Mouse (Mus musculus) neural tube, embryonic 13.5 days (tissue): ENCODE data around the gene Cacna2d2. TPM values are rescaled to one million over a fixed set of nuclear protein-coding genes. Genes with fewer than 3 reads are reported as not detected.
A peak's percentile ranks its signal among the peaks of the same experiment; 100 is the strongest.
"Not testable (repeated sequence)": the region's sequence is repeated elsewhere in the genome, so short reads cannot be mapped to it uniquely, and the experiment has no call there.

Experiments
- ATAC-seq: fragments of 200-750 bp; cut with Nextera tagmentation; 2 replicates; pipeline ENCODE4 v1.8.0; 2017; ENCODE audit warnings: low read depth, mild to moderate bottlenecking, moderate TSS enrichment, moderate library complexity
- H3K27ac ChIP-seq: fragments of 300-500 bp; sonication (generic); replicated peaks from 2 replicates; pipeline ENCODE4 v1.5.1; 2015; ENCODE audit warnings: moderate library complexity, mild to moderate bottlenecking, inconsistent platforms
- H3K27me3 ChIP-seq: fragments of 300-500 bp; sonication (generic); 2 replicates; pipeline ENCODE4 v1.6.1; 2015; ENCODE audit warnings: mild to moderate bottlenecking, inconsistent platforms
- H3K36me3 ChIP-seq: fragments of 300-500 bp; sonication (generic); 2 replicates; pipeline ENCODE4 v1.6.1; 2015; ENCODE audit warnings: mild to moderate bottlenecking, inconsistent platforms
- H3K4me1 ChIP-seq: fragments of 300-500 bp; sonication (generic); replicated peaks from 2 replicates; pipeline ENCODE4 v1.6.1; 2015; ENCODE audit warnings: inconsistent platforms
- H3K4me2 ChIP-seq: fragments of 300-500 bp; sonication (generic); 2 replicates; pipeline ENCODE4 v1.6.1; 2015; ENCODE audit warnings: inconsistent platforms, mild to moderate bottlenecking, moderate library complexity
- H3K4me3 ChIP-seq: fragments of 300-500 bp; sonication (generic); 2 replicates; pipeline ENCODE4 v1.5.1; 2015; ENCODE audit warnings: mild to moderate bottlenecking, inconsistent platforms
- H3K9ac ChIP-seq: fragments of 300-500 bp; sonication (generic); 2 replicates; pipeline ENCODE4 v1.6.1; 2015; ENCODE audit warnings: moderate library complexity, mild to moderate bottlenecking, inconsistent platforms
- H3K9me3 ChIP-seq: fragments of 300-500 bp; sonication (generic); 2 replicates; pipeline ENCODE4 v1.6.1; 2016; ENCODE audit warnings: inconsistent platforms
- WGBS: fragments of 180-500 bp; shearing (Covaris S2); methylation state at CpG from one replicate; pipeline ENCODE4 v1.1.7; 2015; 5-methylcytosine and 5-hydroxymethylcytosine counted together
- polyA plus RNA-seq: library from polyadenylated mRNA; unstranded; fragments of >200 nt; fragmentation: Nextera tagmentation; extraction: Ambion mirVana; gene quantifications from 2 replicates; pipeline ENCODE4 v1.2.1, GENCODE M21; 2015

Gene Cacna2d2
- polyA plus RNA-seq, 1 experiment from 2014 or later: 8.6 TPM

DNA sequence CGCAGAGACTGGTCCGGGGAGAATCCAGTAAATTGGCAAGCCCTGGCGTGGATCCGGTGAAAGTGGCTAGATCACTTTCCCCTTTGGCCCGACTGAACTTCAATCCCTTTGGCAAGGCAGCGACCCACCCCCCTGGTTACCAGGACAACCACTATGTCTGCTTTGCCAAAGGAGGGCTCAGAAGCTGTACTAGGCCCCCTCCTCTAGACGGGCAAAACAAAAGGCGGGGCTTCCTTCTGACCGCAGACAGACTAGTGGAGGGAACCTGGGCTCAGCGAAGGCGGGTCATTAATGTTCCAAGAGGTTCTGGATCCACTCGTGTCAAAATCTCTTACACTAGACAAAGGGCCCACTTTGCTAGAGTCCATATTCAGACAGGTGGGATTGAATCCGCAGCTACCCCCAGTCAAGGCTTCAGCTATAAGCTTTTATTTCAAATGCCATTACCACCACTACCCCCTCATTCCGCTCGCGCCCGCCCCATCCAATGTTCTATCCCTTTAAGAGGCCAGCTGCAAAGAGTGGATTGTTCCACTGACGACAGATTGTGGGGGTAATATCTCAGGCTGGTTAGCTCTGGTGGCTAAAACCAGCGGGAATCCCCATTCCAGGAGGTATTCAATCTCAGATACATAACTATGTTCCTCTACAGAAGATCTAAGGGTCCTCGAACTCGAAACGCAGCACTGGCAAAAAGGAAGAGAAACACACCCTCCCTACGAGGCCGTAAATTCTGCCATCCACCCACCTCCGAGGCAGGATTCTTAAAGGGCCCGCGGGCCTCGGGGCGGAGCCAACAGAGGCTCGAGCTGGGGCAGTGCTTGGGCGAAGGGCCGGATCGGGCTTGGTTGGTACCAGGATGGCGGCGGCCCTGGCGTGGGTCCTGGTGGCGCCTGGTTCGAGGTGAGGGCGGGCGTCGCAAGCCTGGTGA, 169.2 kb downstream of the Cacna2d2 start:
- WGBS: under 1% methylated on average over 41 of the region's 41 CpGs
- peak overlapping the region; percentile 85 for H3K4me3 ChIP-seq
- no peaks in the 10 kb centered on the region for H3K9me3 ChIP-seq
- H3K36me3 ChIP-seq: peaks cover 58% of the 10 kb centered on the region
- peak; percentile 92 for ATAC-seq
- peak overlapping the region; percentile 96 for H3K4me2 ChIP-seq
- no peaks in the 10 kb centered on the region for H3K27me3 ChIP-seq
- H3K27ac ChIP-seq: peak overlapping the region; percentile 84
- H3K9ac ChIP-seq: peak overlapping the region; percentile 92
- peaks cover 68% of the 10 kb centered on the region for H3K4me1 ChIP-seq

DNA sequence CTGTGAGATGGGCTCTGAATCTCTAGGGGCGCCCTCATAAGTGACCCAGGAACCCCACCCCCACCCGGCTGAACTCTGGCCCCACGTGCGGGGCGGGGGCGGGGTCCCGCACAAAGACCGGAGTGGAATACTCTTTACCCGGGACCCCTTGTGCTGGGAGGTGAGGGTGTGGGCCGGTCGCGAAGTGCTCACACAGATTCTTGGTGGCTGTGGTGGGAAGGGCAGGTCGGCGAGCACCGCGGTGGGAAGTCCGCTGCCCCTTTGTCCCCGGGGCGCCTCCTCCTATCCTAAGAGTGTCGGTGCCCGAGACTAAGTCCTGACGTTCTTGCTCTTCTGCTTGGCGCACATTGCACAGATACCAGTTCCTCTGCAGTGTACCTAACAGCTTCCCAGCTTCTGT, 169.9 kb downstream of the Cacna2d2 start:
- Histone ChIP-seq H3K4me1 (peaks cover 62% of the 10 kb centered on the region), H3K36me3 (peaks cover 63% of the 10 kb centered on the region)
- peak; percentile 33 for ATAC-seq

DNA sequence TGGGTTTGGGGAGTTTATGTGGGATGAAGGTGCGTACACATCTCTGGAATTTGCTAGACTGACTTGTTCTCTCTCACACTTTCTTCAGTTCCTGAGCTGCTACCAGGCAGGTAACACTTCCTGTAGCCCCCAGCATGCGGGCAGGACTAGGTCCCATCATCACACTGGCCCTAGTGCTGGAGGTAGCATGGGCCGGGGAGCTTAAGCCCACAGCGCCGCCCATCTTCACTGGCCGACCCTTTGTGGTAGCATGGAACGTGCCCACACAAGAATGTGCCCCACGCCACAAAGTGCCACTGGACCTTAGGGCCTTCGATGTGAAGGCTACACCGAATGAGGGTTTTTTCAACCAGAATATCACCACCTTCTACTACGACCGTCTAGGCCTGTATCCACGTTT, 170.6 kb downstream of the Cacna2d2 start:
- Histone ChIP-seq H3K4me1 (peaks cover 59% of the 10 kb centered on the region), H3K4me2 (peak overlapping the region; percentile 96), H3K9ac (peak overlapping the region; percentile 92), H3K27me3 (no peaks in the 10 kb centered on the region), H3K27ac (peak overlapping the region; percentile 84), H3K4me3 (peak overlapping the region; percentile 85), H3K9me3 (no peaks in the 10 kb centered on the region), H3K36me3 (peaks cover 63% of the 10 kb centered on the region)
- ATAC-seq: no peak
- 54% methylated on average over 13 of the region's 13 CpGs for WGBS

More for the DNA sequence above, 169.9 kb downstream of the Cacna2d2 start:
- Histone ChIP-seq H3K9me3 (no peaks in the 10 kb centered on the region), H3K27me3 (no peaks in the 10 kb centered on the region), H3K4me2 (peak overlapping the region; percentile 96), H3K4me3 (peak overlapping the region; percentile 85), H3K9ac (peak overlapping the region; percentile 92), H3K27ac (peak overlapping the region; percentile 84)
- WGBS: under 1% methylated on average over 20 of the region's 23 CpGs

DNA sequence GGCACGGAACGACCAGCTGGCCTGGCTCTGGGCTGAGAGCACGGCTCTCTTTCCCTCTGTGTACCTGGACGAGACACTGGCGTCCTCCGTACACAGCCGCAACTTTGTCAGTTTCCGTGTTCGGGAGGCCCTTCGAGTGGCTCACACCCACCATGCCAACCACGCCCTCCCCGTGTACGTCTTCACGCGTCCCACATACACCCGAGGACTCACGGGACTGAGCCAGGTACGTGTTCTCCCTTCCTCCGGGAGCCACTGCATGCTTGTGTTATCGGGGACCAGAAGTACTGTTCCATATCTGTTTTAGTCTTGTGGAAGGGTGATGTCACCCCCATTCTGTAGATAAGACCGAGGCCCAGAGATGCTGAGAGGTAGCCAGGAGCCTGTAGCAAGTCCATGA, 171.4 kb downstream of the Cacna2d2 start:
- Histone ChIP-seq H3K27me3 (no peaks in the 10 kb centered on the region), H3K36me3 (peaks cover 55% of the 10 kb centered on the region), H3K4me3 (peak overlapping the region; percentile 85), H3K9ac (peak overlapping the region; percentile 92), H3K4me1 (peaks cover 54% of the 10 kb centered on the region), H3K27ac (no peak overlapping the region), H3K4me2 (peak overlapping the region; percentile 96), H3K9me3 (no peaks in the 10 kb centered on the region)
- ATAC-seq: no peak
- 93% methylated on average over 21 of the region's 21 CpGs for WGBS

DNA sequence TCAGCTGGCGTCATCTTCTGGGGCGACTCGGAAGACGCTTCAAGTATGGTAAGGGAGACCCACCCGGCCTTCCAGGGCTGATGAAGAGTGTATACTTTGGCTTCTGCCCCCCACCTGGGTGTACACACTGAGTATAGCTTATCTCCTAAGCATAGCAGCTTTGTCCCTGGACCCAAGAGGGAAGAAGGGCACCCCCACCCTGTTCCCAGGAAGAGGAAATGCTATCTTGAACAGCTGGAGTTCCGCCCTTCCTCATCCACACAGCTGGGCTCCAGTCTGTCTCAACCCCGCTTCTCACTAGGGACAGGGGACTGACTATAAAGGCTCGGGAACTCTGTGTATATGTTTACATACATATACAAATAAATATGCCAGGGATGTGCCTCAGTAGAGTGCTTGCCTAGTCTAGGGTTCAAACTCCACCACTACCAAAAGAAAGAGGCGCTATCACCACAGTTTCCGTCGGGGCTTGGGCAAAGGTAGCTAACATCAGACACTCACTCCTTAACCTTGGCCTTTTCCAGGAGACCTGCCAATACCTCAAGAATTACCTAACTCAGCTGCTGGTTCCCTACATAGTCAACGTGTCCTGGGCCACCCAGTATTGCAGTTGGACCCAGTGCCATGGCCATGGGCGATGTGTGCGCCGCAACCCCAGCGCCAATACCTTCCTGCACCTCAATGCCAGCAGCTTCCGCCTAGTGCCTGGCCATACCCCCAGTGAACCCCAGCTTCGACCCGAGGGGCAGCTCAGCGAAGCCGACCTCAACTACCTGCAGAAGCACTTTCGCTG, 172.3 kb downstream of the Cacna2d2 start:
- Histone ChIP-seq H3K4me2 (peak overlapping the region; percentile 96), H3K4me3 (peak overlapping the region; percentile 85; the same call in 1 of the 2 replicates), H3K27ac (no peak overlapping the region), H3K4me1 (peaks cover 60% of the 10 kb centered on the region), H3K9ac (peak overlapping the region; percentile 92), H3K9me3 (no peaks in the 10 kb centered on the region), H3K36me3 (peaks cover 48% of the 10 kb centered on the region), H3K27me3 (no peaks in the 10 kb centered on the region)
- WGBS: 93% methylated on average over 22 of the region's 22 CpGs
- ATAC-seq: no peak

DNA sequence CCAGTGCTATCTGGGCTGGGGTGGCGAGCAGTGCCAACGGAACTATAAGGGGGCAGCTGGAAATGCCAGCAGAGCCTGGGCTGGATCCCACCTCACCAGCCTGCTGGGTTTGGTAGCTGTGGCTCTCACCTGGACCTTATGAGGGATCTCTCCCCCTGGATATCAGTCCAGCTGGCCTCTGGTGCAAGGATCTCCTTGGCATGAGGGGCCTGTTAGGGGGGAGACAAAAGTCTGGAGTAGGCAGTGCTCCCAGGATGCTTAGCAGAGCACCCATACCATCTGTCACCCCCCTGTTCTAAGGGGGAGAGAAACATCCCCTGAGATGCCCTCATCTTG, 172.9 kb downstream of the Cacna2d2 start:
- no peak overlapping the region for H3K4me2 ChIP-seq
- peaks cover 45% of the 10 kb centered on the region for H3K36me3 ChIP-seq
- H3K4me1 ChIP-seq: peaks cover 60% of the 10 kb centered on the region
- 98% methylated on average over 2 of the region's 2 CpGs for WGBS
- ATAC-seq: no peak
- no peaks in the 10 kb centered on the region for H3K27me3 ChIP-seq
- no peak overlapping the region; the same call in 1 of the 2 replicates for H3K4me3 ChIP-seq
- no peaks in the 10 kb centered on the region for H3K9me3 ChIP-seq
- H3K9ac ChIP-seq: 0 out of 2 replicates have a peak overlapping the region, but pooled peaks have one; percentile 17
- H3K27ac ChIP-seq: no peak overlapping the region

DNA sequence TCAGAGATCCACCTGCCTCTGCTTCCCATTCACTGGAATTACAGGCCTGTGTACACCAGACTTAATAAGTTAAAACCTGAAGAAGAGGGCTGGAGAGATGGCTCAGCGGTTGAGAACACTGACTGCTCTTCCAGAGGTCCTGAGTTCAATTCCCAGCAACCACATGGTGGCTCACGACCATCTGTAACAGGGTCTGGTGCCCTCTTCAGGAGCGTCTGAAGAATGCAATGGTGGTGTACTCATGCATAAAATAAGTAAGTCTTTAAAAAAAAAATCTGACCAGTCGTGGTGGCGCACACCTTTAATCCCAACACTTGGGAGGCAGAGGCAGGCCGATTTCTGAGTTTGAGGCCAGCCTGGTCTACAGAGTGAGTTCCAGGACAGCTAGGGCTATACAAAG, 174.4 kb downstream of the Cacna2d2 start:
- H3K4me2 ChIP-seq, H3K27ac ChIP-seq, H3K4me3 ChIP-seq, H3K9me3 ChIP-seq, H3K27me3 ChIP-seq, ATAC-seq, H3K9ac ChIP-seq: not testable (repeated sequence)
- 76% methylated on average over 6 of the region's 6 CpGs for WGBS
- Histone ChIP-seq H3K4me1 (peaks cover 50% of the 10 kb centered on the region), H3K36me3 (peaks cover 45% of the 10 kb centered on the region)

DNA sequence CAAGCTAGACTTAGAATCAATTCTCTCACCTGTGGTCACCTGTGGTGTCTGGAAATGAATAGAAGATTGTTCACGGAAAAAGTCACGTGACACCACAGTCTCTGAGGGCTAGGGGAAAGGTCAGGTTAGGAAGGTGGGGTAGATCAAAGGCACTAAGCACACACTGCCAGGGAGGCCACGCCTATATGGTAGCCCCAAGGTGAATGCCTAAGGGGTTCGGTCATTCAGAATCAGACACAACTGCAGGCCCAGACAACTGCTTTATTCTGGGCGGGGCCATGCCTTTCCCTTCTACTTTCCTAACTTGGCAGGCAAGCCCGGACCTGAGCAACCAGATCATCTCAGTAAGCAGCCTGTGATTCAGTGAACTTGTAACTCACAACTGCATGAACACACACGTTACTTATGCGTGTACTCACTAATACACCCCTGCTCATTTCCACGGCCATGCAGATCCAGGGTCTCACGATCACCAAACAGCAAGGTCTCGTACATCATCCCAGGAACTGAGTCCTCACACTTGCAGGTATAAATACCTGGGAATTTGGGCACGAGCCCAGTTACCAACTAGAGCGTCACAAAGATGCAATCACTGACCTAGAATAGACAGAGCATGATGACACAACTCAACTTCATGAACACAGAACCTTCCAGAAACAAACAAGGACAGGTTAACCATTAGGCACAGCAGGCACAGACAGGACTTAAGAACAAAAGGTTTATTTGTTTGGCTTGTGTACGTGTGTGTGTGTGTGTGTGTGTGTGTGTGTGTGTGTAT, 176.4 kb downstream of the Cacna2d2 start:
- peaks cover 55% of the 10 kb centered on the region for H3K4me1 ChIP-seq
- peaks cover 41% of the 10 kb centered on the region for H3K36me3 ChIP-seq
- H3K4me3 ChIP-seq: no peak overlapping the region
- WGBS: 88% methylated on average over 14 of the region's 14 CpGs
- no peak for ATAC-seq
- no peak overlapping the region for H3K27ac ChIP-seq
- H3K9me3 ChIP-seq: no peaks in the 10 kb centered on the region
- H3K4me2 ChIP-seq: no peak overlapping the region
- no peaks in the 10 kb centered on the region for H3K27me3 ChIP-seq
- no peak overlapping the region for H3K9ac ChIP-seq

DNA sequence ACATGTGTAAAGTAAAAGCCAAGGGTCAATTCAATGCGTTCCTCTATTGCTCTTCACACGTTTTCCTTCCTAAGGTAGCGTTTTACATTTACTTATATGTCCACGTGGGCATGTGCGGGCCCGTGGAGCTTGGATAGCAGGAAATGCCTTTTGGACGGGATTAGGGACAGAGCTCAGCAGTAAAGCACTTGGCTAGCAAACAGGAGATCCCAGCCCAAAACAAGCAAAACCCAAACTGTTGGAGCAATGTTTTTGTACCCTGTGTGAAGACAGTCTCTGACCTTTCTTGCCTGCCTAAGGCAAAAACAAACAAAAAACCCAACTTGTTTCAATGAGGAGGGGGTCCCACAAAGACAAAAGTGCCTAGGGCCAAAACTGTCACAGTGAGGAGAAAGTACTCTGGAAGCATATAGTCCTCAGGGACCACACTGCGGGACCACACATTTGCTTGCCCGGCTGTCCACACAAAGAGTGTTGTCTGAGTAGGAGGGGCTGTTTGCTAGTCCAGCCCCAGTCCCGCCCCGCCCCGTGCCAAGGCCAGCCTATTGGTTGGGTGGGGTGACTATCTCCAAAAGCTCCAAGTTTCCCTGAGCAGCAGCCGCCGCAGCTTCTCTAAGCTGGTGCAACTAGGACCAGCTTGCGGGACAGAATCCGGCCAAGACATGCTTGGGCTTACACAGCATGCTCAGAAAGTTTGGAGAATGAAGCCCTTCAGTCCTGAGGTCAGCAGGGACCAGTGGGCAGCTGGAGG, 177.1 kb downstream of the Cacna2d2 start, which contains the start of gene Hyal1:
Gene Hyal1, plus strand, starts transcription at position 571 of the 751 bp plus-strand sequence.
- Histone ChIP-seq H3K4me3 (peak within 1 kb of the TSS; percentile 31), H3K27ac (peak within 1 kb of the TSS; percentile 62), H3K9me3 (no peaks in the 10 kb centered on the region), H3K9ac (peak within 1 kb of the TSS; percentile 58), H3K4me1 (peaks cover 55% of the 10 kb centered on the region), H3K4me2 (peak within 1 kb of the TSS; percentile 51), H3K36me3 (peaks cover 33% of the 10 kb centered on the region), H3K27me3 (no peaks in the 10 kb centered on the region)
- peak; percentile 41; the same call in 1 of the 2 replicates for ATAC-seq
- WGBS: 31% methylated on average over 16 of the region's 16 CpGs

DNA sequence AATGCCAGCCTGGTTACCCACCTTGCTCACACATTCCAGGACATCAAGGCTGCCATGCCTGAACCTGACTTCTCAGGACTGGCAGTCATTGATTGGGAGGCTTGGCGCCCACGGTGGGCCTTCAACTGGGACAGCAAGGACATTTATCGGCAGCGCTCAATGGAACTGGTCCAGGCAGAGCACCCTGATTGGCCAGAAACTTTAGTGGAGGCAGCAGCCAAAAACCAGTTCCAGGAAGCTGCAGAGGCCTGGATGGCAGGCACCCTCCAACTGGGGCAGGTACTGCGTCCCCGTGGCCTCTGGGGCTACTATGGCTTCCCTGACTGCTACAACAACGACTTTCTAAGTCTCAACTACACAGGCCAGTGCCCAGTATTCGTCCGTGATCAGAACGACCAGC, 178.5 kb downstream of the Cacna2d2 start:
- Histone ChIP-seq H3K4me2 (no peak overlapping the region), H3K4me3 (no peak overlapping the region), H3K27me3 (no peaks in the 10 kb centered on the region), H3K27ac (no peak overlapping the region), H3K9ac (no peak overlapping the region), H3K9me3 (no peaks in the 10 kb centered on the region), H3K4me1 (peaks cover 51% of the 10 kb centered on the region), H3K36me3 (peaks cover 24% of the 10 kb centered on the region)
- WGBS: 96% methylated on average over 10 of the region's 10 CpGs
- no peak for ATAC-seq

DNA sequence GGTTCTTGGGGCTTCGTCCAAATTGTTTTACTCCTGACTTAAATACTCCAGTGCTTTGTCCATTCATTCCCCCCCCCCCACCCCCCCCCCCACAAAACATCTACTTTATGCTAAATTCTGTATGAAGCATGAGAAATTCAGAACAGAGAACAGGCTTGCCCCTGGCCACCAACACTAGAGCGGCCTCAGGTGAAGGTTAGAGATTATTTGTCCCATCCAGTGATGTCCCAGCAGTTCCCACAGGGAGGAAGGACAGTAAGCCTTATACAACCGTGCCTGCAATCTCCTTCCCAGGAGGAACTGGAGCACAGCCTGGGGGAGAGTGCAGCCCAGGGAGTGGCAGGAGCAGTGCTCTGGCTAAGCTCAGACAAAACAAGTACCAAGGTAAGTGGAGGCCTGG, 179.2 kb downstream of the Cacna2d2 start, which contains the start of gene Naa80:
Gene Naa80, plus strand, starts transcription at position 301 of the 400 bp plus-strand sequence.
- ATAC-seq: no peak
- no peaks in the 10 kb centered on the region for H3K27me3 ChIP-seq
- H3K9ac ChIP-seq: peak within 1 kb of the TSS; percentile 85; the same call in 1 of the 2 replicates
- H3K4me2 ChIP-seq: peak within 1 kb of the TSS; percentile 97; the same call in 1 of the 2 replicates
- WGBS: 80% methylated on average over 3 of the region's 3 CpGs
- H3K4me3 ChIP-seq: no peak within 1 kb of the TSS
- H3K4me1 ChIP-seq: peaks cover 51% of the 10 kb centered on the region
- peak within 1 kb of the TSS; percentile 88; the same call in 1 of the 2 replicates for H3K27ac ChIP-seq
- H3K9me3 ChIP-seq: no peaks in the 10 kb centered on the region
- peaks cover 24% of the 10 kb centered on the region for H3K36me3 ChIP-seq
